Mouse (Mus musculus) ES-Bruce4 (cell line): Measurements from ENCODE around the gene Nrxn1. TPM values are rescaled to one million over a fixed set of nuclear protein-coding genes. Genes with fewer than 3 reads are reported as not detected.

Experiments
- H3K27ac ChIP-seq: 2 replicates; pipeline ENCODE4 v1.5.1; 2012; ENCODE audit warnings: low read length, inconsistent platforms; ENCODE audit not compliant: insufficient read depth
- H3K27me3 ChIP-seq: 2 replicates; pipeline ENCODE4 v1.6.1; 2012; ENCODE audit warnings: mild to moderate bottlenecking, low read length, inconsistent platforms; ENCODE audit not compliant: control insufficient read depth, poor library complexity, insufficient read depth, severe bottlenecking
- H3K36me3 ChIP-seq: 2 replicates; pipeline ENCODE4 v1.6.1; 2012; ENCODE audit warnings: inconsistent platforms, mild to moderate bottlenecking, low read length, moderate library complexity; ENCODE audit not compliant: control insufficient read depth, poor library complexity, insufficient read depth, severe bottlenecking
- H3K4me1 ChIP-seq: one replicate; pipeline ENCODE4 v1.8.1; 2011; ENCODE audit warnings: low read length; ENCODE audit not compliant: control insufficient read depth, insufficient read depth
- H3K4me3 ChIP-seq: 2 replicates; pipeline ENCODE4 v1.5.1; 2011; ENCODE audit warnings: low read depth, mild to moderate bottlenecking, low read length
- H3K9ac ChIP-seq: 2 replicates; pipeline ENCODE4 v1.6.1; 2012; ENCODE audit warnings: low read depth, mild to moderate bottlenecking, inconsistent platforms; ENCODE audit not compliant: poor library complexity, severe bottlenecking
- H3K9me3 ChIP-seq: replicated peaks from 2 replicates; pipeline ENCODE4 v1.6.1; 2012; ENCODE audit warnings: mild to moderate bottlenecking, low read length, inconsistent platforms; ENCODE audit not compliant: control insufficient read depth, poor library complexity, insufficient read depth, severe bottlenecking
- CTCF ChIP-seq: IDR thresholded peaks from one replicate; pipeline ENCODE4 v1.8.1; 2011; ENCODE audit warnings: low read depth, low read length
- EP300 ChIP-seq: IDR thresholded peaks from 2 replicates; pipeline ENCODE4 v1.6.1; 2011; ENCODE audit warnings: low read depth, low read length; ENCODE audit not compliant: insufficient read depth
- POLR2A ChIP-seq: IDR thresholded peaks from one replicate; pipeline ENCODE4 v1.8.1; 2011; ENCODE audit warnings: low read length; ENCODE audit not compliant: insufficient read depth
- polyA plus RNA-seq: library from polyadenylated mRNA; stranded (reverse); fragments of >200 nt; gene quantifications from 2 replicates; pipeline ENCODE4 v1.2.4, GENCODE M21; 2011; ENCODE audit warnings: low read depth; ENCODE audit not compliant: missing spikeins, insufficient read depth, insufficient read length

Nrxn1 gene
- polyA plus RNA-seq, 1 experiment, result 5.6 TPM

- H3K27me3 ChIP-seq, result no peaks in the 10 kb centered on the region
- H3K9ac ChIP-seq, result no peak overlapping the region
- H3K4me3 ChIP-seq, result no peak overlapping the region
- no peaks in the 10 kb centered on the region for H3K4me1 ChIP-seq
- TF ChIP-seq POLR2A (no peak), CTCF (no peak), EP300 (no peak)
- H3K27ac ChIP-seq, result no peak overlapping the region
- H3K36me3 ChIP-seq, result no peaks in the 10 kb centered on the region
- no peaks in the 10 kb centered on the region for H3K9me3 ChIP-seq
Measured at GRCm38 (mm10) chr17:90054312-90054711, 1038.6 kb downstream of the Nrxn1 start.

GRCm38 (mm10) chr17:90039316-90039715 is 1053.6 kb downstream of the Nrxn1 start:
- H3K36me3 ChIP-seq, result no peaks in the 10 kb centered on the region
- TF ChIP-seq EP300 (no peak), POLR2A (no peak), CTCF (no peak)
- H3K4me3 ChIP-seq, result no peak overlapping the region
- no peak overlapping the region for H3K27ac ChIP-seq
- no peak overlapping the region for H3K9ac ChIP-seq
- no peaks in the 10 kb centered on the region for H3K9me3 ChIP-seq
- H3K4me1 ChIP-seq, result peaks cover 1% of the 10 kb centered on the region
- no peaks in the 10 kb centered on the region for H3K27me3 ChIP-seq

GRCm38 (mm10) chr17:90032416-90032815 is 1060.5 kb downstream of the Nrxn1 start:
- no peaks in the 10 kb centered on the region for H3K9me3 ChIP-seq
- no peaks in the 10 kb centered on the region for H3K27me3 ChIP-seq
- no peak overlapping the region for H3K9ac ChIP-seq
- no peak overlapping the region for H3K4me3 ChIP-seq
- H3K36me3 ChIP-seq, result no peaks in the 10 kb centered on the region
- no peaks in the 10 kb centered on the region for H3K4me1 ChIP-seq
- H3K27ac ChIP-seq, result no peak overlapping the region
- TF ChIP-seq EP300, result no peak

- Histone ChIP-seq H3K27me3 (no peaks in the 10 kb centered on the region), H3K9me3 (peaks cover 10% of the 10 kb centered on the region), H3K27ac (no peak overlapping the region), H3K4me3 (no peak overlapping the region), H3K4me1 (no peaks in the 10 kb centered on the region), H3K9ac (no peak overlapping the region), H3K36me3 (no peaks in the 10 kb centered on the region)
- TF ChIP-seq CTCF (no peak), POLR2A (no peak), EP300 (no peak)
Measured at GRCm38 (mm10) chr17:90016636-90017035, 1076.2 kb downstream of the Nrxn1 start.

- TF ChIP-seq EP300 (no peak), CTCF (no peak), POLR2A (no peak)
- no peaks in the 10 kb centered on the region for H3K36me3 ChIP-seq
- no peaks in the 10 kb centered on the region for H3K4me1 ChIP-seq
- H3K9me3 ChIP-seq, result peaks cover 10% of the 10 kb centered on the region
- no peak overlapping the region for H3K9ac ChIP-seq
- no peak overlapping the region for H3K27ac ChIP-seq
- no peak overlapping the region for H3K4me3 ChIP-seq
- H3K27me3 ChIP-seq, result no peaks in the 10 kb centered on the region
Measured at GRCm38 (mm10) chr17:90011761-90012160, 1081.1 kb downstream of the Nrxn1 start.

GRCm38 (mm10) chr17:90007438-90008109 is 1085.3 kb downstream of the Nrxn1 start:
- Histone ChIP-seq H3K27ac (no peak overlapping the region), H3K9me3 (no peaks in the 10 kb centered on the region; the same call in 1 of the 2 replicates), H3K4me3 (no peak overlapping the region), H3K9ac (no peak overlapping the region), H3K4me1 (no peaks in the 10 kb centered on the region), H3K27me3 (no peaks in the 10 kb centered on the region), H3K36me3 (no peaks in the 10 kb centered on the region)
- TF ChIP-seq CTCF (no peak), POLR2A (no peak), EP300 (no peak)
